Mouse (Mus musculus): ENCODE measurements around the gene Sumo3.

DNA sequence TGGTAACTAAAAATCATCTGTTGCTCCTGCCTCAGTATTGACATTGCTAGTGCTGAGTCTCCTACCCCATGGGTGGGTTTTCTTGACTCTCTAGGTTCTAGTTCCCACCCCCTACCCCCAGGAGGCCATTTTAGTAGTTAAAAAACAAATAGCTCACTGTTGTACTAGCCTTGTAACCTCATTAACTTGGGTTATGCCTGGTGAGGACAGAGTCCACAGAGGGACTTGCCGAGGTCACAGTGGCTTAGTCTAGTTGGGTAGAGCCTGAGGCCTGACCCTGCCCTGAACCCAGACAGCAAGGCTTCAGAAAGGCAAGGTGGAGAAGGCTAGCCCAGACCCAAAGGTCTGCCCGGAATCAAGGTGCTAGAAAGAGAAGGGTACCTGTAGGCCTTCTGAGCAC is 17.9 kb upstream of the Sumo3 start:
- TF ChIP-seq CTCF (conservative IDR thresholded peaks at IDR 0.05; ENCODE audit: insufficient read depth, insufficient read length, low read depth, low read length): no peak
- TF ChIP-seq POLR2A (IDR thresholded peaks at IDR 0.05; ENCODE audit: low read depth, low read length): no peak

All from kidney, adult 2 months (tissue).